Mouse (Mus musculus) midbrain, embryonic 16.5 days (tissue): ENCODE data around the gene Slc1a2. TPM values are rescaled to one million over a fixed set of nuclear protein-coding genes. Genes with fewer than 3 reads are reported as not detected.

Experiments used
- polyA plus RNA-seq: library from polyadenylated mRNA; unstranded; fragments of >200 nt; fragmentation: Nextera tagmentation; extraction: Ambion mirVana; gene quantifications from 2 replicates; pipeline ENCODE4 v1.2.1, GENCODE M21; 2015

Gene Slc1a2
- polyA plus RNA-seq, 1 experiment from 2014 or later: 14.5 TPM

Other genes with a start within 250 kb of the Slc1a2 start
- 28.0 and 29.5 TPM in 2 replicates for gene Fjx1, start 206.2 kb upstream of the Slc1a2 start, polyA plus RNA-seq
- gene Pamr1, start 108.6 kb upstream of the Slc1a2 start, polyA plus RNA-seq: 8.4 and 9.8 TPM in 2 replicates
- gene Cd44, start 243.0 kb downstream of the Slc1a2 start, polyA plus RNA-seq: 2.5 TPM in 2 replicates